Mouse (Mus musculus) left cerebral cortex, adult 9 months (tissue): ENCODE results near the gene Rabl3.

Experiments
- DNase-seq, 2 experiments: peaks; one replicate each; pipeline ENCODE4 v3.0.0; 2022; ENCODE audit warnings: low spot score in 2 of 2

Gene Rabl3

DNA sequence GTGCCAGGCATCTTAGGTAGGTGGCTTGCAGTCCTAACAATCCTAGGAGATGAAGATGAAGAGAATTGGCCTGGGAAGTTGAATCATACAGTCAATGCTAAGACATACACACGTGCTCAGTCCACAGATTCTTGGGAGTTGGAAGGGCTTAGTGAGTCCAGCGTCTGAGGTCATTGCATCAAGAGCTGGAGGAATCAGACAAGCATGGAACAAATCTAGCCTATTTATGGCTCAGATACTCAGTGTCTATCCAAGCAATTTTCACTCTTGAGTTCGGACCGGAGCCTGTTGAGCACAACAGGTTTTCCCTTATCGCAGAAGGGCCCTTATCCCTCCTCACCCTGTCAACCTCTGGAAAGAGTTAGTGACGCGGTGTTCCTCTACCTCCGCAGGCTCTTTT lies 51.9 kb downstream of the Rabl3 start:
- no peak for DNase-seq

DNA sequence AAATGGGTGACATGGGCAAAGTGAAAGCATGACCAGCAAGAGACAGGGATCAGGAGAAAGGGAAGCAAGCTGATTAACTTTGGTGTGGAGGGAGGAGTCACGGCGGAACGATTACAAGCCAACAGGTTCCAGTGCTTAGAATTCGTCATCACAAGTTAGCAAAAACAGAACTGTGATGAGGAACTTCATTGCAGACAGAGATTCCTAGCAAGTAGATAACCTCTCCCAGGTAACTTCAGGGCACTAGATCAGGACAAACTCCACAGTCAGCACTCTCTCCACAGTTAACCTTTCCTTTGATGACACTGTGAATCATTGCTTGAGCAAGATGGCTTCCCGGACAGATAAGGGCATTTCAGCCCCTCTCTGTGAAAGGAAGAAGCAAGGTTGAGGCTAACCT lies 57.7 kb downstream of the Rabl3 start:
- no peak for DNase-seq

- no peak for DNase-seq
These were observed 58.8 kb downstream of the Rabl3 start for GRCm38 (mm10) chr16:37598463-37598862.

- no peak for DNase-seq
These were observed 59.6 kb downstream of the Rabl3 start for GRCm38 (mm10) chr16:37599326-37599725.

DNA sequence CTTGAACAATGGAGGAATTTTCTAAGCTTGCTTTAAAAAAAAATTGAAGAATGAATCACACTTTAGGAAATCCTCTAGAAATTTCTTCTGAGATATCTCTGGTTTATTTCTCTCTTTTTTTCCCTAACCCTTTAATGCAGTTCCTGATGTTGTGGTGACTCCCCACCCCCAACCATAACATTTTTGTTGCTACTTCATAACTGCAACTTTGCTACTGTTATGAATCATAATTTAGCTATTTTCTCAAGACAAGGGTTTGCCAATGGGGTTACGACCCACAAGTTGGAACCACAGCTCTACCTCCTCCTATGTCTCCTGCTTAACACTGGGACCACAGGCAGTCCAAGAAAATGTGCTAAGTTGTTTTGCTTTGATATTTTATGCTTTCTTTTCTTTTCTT lies 63.7 kb downstream of the Rabl3 start:
- DNase-seq: no peak

DNA sequence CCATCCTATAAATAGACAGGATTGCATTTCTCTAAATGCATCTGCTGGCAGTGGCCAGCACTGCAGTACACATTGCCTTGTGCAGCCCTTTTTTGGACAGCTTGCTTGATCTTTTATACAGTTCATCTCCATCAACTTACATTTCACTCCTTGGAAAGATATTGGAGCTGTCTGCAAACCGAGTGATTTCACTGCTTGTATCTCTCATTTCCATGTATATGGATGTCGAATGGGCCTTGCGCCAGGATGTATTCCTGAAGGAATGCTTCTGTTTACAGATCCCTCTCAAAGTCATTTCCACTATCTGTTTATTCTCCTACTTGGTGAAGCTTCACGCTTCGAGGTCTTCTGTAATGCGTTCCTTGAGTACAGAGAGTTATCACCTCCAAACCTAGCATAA lies 64.6 kb downstream of the Rabl3 start:
- DNase-seq: no peak

DNA sequence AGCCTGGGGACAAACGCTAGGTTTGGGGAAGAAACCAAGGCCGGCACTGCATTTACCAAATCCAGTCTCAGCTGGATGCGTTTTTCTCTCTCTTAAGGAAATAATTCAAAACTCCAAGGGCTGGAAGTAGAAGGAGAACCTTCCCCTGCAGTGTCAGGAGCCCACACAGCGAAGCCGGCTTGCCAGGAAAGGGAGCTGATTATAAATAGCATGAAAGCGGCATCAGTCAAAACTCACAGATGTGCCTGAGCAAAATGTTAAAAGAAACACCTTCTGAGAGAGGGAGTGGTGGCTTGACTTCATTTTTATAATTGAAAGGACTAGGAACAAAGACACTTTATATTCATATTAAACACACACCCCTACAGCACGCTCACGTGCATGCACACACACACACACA lies 70.6 kb downstream of the Rabl3 start:
- peak; percentile 63 to 71 for DNase-seq

GRCm38 (mm10) chr16:37611072-37611471 lies 71.4 kb downstream of the Rabl3 start:
- no peak for DNase-seq

- DNase-seq: no peak
These were observed 72.3 kb downstream of the Rabl3 start for GRCm38 (mm10) chr16:37612013-37612412.

DNA sequence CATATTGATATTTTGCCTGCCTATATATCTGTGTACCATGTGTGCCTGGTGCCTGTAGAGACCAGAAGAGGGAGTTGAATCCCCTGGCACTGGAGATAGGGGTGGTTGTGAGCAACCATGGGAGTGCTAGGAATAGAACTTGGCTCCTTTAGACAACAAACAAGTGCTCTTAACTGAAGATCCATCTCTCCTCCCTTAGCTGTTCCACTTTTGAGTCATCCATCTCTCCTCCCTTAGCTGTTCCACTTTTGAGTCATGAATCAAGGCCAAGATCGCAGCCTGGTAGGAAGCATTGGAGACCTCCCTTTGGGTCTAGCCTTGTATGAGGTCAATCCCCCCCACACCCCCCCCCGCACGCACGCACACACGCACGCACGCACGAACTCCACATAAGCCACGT lies 74.9 kb downstream of the Rabl3 start:
- DNase-seq: no peak

GRCm38 (mm10) chr16:37615429-37615828 lies 75.7 kb downstream of the Rabl3 start:
- no peak for DNase-seq

- DNase-seq: no peak
These were observed 76.4 kb downstream of the Rabl3 start for GRCm38 (mm10) chr16:37616104-37616503.

GRCm38 (mm10) chr16:37617695-37618094 lies 78.0 kb downstream of the Rabl3 start:
- peak; percentile 59 to 79 for DNase-seq
